Mouse (Mus musculus): ENCODE data around the gene Ctcf.

Ctcf gene

DNA sequence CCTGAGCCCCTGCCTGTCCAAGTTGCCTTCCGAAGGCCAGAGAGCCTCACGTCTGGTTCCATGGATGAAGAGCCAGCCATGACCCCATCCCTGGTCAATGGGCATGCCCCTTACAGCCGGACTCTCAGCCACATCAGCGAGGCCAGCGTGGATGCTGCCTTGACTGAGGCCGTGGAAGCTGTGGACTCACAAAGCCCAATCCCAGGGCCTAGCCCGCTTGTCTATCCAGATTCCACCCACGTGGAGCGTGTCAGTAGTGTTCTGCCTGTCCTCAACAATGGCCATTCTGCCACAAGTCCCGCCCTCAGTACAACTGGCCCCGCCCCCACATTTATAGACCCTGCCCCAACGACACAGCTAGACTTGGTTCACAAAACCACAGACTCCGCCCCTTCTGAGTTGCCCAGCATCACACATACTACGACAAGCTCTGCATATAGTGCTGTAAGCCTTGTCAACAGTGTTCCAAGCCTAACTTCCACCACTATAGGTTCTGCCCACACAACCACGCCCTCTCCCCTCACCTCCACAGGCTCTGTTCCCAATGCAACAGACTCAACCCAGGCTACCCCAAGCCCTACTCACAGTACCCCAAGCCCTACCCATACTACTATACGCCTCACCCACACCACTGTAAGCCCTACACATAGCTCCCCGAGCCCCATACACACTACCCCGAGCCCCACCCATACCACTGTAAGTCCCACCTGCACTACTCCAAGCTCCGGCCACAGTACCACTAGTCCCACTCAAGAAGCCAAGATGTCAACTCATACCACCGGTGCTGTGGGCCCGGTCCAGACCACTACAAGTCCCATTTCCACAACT, 18.7 kb upstream of the Ctcf start:
- DNase-seq (ENCODE audit: low spot score): no peak

GRCm38 (mm10) chr8:105618279-105618634, 18.1 kb upstream of the Ctcf start:
- DNase-seq (ENCODE audit: low spot score): no peak

DNA sequence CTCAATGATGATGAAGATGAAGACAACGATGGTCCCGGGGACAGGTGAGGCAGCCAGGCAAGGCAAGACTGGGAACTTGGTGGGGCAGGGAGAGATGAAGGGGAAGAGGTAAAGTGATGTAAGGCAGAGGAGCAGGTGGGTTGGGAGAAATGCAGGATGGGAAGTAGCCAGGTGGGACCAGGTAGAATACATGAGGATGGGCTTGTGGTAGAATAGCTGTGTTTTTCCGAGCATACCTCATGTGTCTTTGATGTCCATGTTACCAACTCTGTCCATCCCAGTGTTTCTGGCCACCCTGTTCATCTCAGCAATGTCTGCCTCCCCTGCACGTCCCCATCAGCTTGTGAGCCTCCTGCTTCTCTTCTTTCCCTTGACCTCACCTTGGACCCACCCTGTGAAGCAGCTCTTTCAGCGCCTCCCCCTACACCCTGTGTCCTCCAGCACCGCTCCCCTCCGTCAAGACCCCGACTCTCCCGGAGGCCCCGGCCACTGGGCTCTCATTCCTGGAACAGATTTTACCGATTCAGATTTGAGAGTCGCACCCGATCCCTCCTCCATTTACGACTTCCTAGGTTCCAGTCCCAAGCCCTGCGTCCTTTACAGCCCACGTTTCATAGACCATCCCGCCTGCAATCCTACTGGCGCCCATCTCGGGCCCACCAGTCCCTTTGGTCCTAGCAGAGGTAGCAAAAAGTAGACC, 17.3 kb upstream of the Ctcf start:
- DNase-seq (ENCODE audit: low spot score): no peak

DNA sequence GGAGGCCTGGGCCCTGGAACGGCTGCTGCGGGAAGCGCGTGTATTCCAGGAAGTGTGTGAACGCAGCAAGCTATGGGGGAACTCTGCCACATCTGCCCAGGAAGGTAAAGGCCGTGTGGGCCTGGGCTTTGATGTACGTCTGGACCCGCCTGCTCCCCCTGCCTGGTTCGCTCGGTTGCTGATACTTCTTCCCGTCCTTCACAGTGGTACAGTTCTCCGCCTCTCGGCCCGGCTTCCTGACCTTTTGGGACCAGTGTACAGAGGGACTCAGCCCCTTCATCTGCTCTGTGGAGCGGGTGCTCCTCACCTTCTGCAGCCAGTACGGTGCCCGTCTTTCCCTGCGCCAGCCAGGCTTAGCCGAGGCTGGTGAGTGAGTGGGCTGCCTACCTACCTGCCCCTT, 16.2 kb upstream of the Ctcf start:
- no peak for DNase-seq (ENCODE audit: low spot score)

DNA sequence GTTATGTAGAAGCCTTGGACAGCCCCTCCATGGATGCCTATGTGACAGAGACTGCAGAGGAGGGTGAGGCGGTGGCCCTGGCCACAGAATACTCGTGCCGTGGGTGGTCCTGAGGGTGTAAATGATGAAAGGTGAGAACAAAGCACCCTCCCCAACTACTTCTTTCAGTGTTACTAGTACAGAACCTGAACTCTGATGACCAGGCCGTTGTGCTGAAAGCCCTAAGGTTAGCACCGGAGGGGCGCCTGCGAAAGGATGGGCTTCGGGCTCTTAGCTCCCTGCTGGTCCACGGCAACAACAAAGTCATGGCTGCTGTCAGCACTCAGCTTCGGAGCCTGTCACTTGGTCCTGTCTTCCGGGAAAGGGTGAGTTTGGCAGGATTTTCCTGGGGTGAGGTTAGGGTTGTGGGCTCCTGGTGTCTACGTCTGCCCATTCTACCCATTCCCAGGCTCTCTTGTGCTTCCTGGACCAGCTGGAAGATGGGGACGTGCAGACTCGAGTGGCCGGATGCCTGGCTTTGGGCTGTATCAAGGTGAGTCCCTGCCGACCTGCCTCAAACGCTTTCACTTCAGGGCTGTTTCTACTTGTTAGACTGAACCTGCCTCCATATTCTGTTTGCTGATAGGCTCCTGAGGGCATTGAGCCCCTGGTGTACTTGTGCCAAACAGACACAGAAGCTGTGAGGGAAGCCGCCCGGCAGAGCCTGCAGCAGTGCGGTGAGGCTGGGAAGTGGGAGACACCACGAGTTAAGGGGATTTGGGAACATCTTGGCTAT, 15.2 kb upstream of the Ctcf start:
- DNase-seq (ENCODE audit: low spot score): no peak

- no peak for DNase-seq (ENCODE audit: low spot score)
These were observed 14.5 kb upstream of the Ctcf start for GRCm38 (mm10) chr8:105621841-105622240.

DNA sequence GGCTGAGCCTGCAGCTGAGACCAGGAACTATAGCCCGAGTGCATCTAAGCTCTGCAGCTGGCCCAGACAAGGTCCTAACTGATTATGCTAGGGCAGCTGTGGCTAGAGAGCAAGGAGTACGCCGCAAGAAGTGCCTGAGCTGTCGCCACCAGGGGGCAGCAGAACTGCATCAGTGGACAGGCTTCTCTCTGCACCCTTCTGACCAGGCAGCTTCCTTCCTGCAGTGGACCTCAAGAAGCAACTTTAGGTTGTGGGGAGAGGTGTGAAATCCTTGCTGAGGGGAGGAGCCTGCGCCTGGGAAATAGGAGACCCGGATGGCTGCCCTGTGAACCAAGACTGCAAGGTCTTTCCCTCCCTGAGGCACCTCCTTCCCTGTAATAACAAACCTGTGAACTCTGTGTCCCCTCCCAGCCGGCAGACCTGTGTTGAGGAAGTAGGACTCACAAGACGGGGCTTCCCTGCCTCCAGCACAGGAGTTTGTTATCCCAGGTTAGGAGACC, 13.9 kb upstream of the Ctcf start:
- DNase-seq (ENCODE audit: low spot score): peak; percentile 94

DNA sequence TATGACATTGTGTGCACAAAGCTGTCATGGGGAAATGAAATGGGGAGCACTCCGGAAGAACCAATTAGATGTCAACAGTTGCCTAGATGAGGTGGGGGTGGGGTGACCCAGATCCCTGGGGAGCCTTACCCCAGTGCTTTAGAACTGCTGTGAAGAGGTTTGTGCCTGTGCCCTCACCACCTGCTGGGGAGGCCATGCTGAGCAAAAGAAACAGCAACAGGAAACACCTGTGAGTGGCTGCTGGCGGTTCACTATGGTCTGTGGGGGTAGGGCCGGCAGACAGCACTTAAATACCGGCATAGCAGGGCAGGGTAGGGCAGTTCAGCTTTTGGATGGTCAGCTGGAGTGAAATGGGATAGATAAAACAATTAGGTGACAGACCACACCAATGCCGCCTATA, 13.2 kb upstream of the Ctcf start:
- DNase-seq (ENCODE audit: low spot score): no peak

GRCm38 (mm10) chr8:105623679-105624245, 12.6 kb upstream of the Ctcf start:
- no peak for DNase-seq (ENCODE audit: low spot score)

GRCm38 (mm10) chr8:105624401-105624800, 12.0 kb upstream of the Ctcf start:
- DNase-seq (ENCODE audit: low spot score): no peak

DNA sequence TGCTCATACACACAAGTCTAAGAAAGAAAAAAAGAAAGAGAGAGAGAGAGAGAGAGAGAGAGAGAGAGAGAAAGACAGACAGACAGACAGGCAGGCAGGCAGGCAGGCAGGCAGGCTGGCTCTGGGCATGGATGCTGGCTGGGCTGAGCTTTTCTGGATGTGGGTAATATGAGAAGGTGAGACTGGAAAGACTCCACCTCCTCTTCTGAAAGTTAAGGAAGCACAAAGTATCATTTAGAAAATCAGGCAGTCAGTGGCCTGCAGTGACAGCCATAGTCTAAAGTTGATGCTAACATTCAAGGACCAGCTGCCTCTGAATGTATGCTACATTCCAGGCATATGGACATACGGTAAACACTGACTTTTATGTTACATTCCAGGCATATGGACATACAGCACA, 11.5 kb upstream of the Ctcf start:
- DNase-seq (ENCODE audit: low spot score): no peak

GRCm38 (mm10) chr8:105626086-105626485, 10.3 kb upstream of the Ctcf start:
- DNase-seq (ENCODE audit: low spot score): no peak

DNA sequence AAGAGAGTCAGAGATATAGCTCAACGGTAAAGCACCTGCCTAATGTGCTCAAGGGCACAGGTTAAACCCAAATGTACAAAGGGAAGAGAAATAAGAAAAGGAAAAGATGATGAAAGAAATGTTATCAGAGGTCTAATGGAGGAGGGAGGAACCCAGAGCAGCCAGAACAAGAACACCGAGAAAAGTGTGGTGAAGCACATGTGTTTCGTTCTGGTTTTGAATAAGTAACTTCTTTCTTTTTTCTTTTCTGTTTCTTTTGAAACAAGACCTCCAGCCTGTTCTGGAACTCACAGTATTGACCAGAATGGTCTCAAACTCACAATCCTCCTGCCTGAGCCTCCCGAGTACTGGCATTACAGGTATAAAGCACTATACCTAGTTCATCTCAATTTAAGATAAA, 7.0 kb upstream of the Ctcf start:
- no peak for DNase-seq (ENCODE audit: low spot score)

DNA sequence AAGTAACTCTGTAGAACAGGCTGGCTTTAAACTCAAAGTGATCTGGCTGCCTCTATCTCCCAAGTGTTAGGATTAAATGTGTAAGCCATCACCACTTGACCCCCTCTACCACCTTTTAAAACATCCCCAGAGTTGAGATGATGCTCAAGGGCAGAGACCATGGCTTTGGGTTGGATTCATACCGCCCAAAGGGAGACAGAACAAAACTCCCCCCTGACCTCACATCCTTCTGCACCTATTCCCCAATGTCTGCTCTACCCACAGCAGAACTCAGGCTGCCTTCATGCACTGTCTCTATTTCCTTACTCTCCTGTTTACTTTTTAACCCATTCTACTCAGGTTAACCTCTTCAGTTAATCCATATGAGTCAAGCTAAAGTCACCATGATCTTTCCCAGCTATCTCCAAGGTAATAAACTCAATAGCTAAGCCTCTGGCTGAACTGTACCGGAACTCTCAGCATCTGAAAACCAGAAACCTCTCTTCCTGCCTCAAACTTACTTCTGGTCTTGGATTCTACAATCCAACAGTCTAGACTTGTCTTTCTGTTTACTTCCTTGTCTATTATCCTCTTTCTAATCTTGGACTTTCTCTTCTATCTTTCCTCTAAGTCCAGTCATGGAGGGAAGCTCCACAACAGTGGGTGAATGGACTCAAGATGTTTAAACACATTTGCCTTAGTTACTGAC, 1.5 kb upstream of the Ctcf start:
- no peak for DNase-seq (ENCODE audit: low spot score)

GRCm38 (mm10) chr8:105635481-105635880, 887 bp upstream of the Ctcf start:
- DNase-seq (ENCODE audit: low spot score): no peak

GRCm38 (mm10) chr8:105636963-105637510, 669 bp downstream of the Ctcf start, which contains the start of gene Agrp:
Agrp (minus strand) TSS chr8:105637393.
- no peak for DNase-seq (ENCODE audit: low spot score)

DNA sequence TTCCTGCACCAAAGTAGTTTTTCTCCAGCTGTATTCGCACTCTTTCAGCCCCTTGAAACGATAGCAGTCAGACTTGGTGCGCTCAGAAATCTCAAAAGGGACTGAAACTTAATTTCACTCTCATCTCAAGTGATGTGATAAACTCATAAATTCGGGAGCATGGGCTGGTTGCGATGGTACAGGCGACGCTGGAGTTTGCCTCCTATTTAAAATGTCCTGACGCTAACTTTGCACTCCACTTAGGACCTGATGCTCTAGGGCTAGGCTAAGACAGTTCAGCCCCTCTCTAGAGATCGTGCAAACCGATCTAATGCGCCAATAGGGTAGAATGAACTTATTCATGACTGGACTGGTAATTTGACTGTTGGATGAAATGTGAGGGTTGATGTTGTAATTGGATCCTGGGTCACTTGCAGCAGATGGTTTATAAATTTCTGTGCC, 1.3 kb downstream of the Ctcf start:
- no peak for DNase-seq (ENCODE audit: low spot score)

DNA sequence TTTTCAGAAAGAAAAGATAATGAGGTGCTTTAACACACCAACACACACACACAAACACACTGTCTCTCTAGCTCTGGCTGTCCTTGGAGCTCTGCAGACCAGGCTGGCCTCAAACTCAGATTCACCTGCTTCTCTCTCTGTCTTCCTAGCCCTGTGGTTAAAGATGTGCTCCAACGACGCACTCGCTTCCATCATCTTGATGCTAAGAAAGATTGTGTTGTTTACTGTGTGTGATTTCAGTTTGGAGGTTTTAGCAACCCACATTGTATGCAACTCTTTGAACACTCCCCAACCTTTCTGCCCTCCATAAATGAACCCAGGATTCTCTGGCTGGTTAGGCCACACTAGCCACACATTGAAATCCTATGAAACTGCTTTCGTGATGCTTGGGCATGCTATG, 2.1 kb downstream of the Ctcf start:
- DNase-seq (ENCODE audit: low spot score): no peak

DNA sequence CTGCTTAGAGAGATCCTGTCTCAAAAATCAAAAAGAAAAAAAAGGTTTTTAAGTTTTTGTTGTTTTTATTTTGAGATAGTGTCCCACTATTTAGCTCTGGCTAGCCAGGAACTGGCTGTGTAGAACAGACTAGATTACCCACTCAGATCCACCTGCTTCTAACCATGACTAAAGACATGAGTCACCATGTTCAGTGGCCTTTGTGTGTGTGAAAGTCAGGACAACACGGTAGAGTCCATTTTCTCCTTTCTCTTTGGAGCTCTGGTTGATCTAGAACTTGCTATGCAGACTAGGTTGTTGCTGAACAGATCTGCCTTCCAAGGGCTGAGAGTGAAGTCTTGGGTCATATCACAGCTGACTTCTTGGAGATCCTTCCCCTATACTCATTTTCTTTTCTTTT, 3.5 kb downstream of the Ctcf start:
- no peak for DNase-seq (ENCODE audit: low spot score)

GRCm38 (mm10) chr8:105640511-105640910, 4.1 kb downstream of the Ctcf start:
- DNase-seq (ENCODE audit: low spot score): no peak

DNA sequence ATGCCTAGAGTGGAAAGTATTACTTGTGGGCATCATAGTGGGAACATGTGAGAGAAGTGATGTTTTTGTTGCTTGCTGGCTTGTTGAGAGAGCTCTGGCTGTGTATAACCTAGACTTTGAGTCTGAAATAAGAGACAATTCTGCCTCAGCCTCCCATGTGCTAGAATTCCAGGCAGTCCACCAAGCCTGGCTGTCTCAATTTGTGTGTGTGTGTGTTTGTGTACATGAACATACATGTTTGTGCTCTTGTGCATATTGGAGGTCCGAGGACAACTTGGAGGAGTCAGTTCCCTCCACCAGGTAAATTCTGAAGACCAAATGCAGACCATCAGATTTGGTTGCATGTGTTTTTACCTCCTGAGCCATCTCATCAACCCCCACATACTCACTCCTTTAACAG, 8.8 kb downstream of the Ctcf start:
- DNase-seq (ENCODE audit: low spot score): no peak

All from urinary bladder, postnatal 14 days (tissue).